Mouse (Mus musculus) spleen, adult 2 months (tissue): ENCODE measurements around the gene Erich2.

ENCODE experiments used
- CTCF ChIP-seq: fragments of 200-500 bp; IDR thresholded peaks from 2 replicates; pipeline ENCODE4 v1.5.1; 2011; ENCODE audit warnings: mild to moderate bottlenecking, inconsistent platforms; ENCODE audit not compliant: insufficient read depth, insufficient read length, insufficient replicate concordance; ENCODE audit errors: extremely low read depth
- POLR2A ChIP-seq: fragments of 200-500 bp; IDR thresholded peaks from 2 replicates; pipeline ENCODE4 v1.6.1; 2011; ENCODE audit warnings: low read depth, low read length, inconsistent platforms

DNA sequence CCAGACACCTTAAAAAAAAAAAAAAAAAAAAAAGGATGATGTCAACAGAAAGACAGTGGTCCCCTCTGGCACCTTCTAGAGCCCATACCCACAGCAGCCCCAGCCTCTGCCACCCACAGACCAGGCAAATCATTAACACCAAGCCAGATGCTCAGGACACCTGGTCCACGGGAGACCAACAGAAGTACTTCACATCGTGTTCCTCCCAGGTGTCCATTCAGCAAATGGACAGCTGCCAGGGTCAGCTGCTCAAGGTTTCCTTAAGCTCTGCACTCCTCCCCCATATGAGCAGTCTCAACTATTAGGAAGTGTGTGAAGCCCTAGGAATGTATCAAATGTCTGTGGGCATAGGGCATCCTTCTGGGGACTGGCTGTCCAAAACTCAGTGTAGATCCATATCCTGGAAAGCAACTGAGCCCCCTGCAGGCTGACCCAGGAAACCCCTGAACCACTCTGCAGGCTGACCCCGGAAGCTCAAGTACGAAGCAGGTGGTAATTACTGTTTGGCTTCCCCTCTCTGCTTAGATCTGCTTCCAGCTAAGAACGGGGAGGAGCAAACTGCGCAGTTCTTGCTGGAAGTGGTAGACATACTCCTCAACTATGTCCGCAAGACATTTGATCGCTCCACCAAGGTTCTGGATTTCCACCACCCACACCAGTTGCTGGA, 65.1 kb downstream of the Erich2 start:
- TF ChIP-seq POLR2A (no peak), CTCF (no peak)
